Mouse (Mus musculus) megakaryocyte, adult 5-6 weeks (primary cell): ENCODE measurements at regions not wholly inside any gene's neighbourhood (a gene's known extent, or its start where the extent isn't known, plus 50 kb on each side); places are given as distances from the start of the nearest gene placed in this dataset.

Source experiments
- ATAC-seq: 2 replicates; pipeline ENCODE4 v1.8.0; 2016; ENCODE audit warnings: mild to moderate bottlenecking, inconsistent platforms; ENCODE audit not compliant: poor library complexity, severe bottlenecking

GRCm38 (mm10) chr5:44863887-44864286 lies 64.4 kb upstream of the Ldb2 start:
- no peak for ATAC-seq

DNA sequence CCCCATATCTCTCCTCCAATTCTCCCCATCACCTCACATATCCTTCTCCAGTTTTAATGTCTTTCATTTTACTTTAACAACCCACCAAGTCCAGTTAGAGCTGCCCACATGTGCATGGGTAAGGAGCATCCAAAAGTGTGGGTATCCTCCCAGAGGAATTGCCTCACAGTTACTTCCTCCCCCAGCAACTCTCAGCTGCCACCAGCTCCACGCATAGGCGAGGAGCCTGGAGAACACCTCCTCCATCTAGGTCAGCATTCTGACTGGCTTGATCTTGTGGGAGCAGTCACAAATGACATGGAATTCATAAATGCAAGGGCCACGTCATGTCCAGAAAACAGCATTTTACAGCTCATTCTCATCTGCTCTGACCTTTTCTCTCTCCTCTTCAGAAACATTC lies 63.9 kb upstream of the Ldb2 start:
- no peak for ATAC-seq

DNA sequence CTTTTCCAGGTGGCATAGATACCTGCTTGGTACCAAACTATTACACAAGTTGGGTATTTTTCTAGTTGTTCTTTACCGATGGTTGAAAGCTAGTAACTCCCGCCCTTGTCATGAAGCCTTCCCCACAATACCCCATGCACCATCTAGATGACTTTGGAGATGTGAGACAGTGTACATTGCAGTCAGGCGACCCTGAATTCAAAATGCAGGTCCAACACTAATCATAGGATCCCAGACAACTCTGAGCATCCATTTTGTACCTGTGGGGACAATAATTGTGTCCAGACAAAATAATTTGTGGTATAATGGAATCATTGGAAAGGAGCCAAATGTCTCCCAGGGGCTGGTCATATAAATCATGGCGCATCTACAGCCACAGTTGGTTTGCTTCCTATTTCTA lies 54.7 kb upstream of the Ldb2 start:
- ATAC-seq: no peak
